Mouse (Mus musculus): ENCODE data around the gene Akna. TPM values are rescaled to one million over a fixed set of nuclear protein-coding genes. Genes with fewer than 3 reads are reported as not detected.

Akna gene
- polyA plus RNA-seq, 1 experiment, result 76.6 TPM

DNA sequence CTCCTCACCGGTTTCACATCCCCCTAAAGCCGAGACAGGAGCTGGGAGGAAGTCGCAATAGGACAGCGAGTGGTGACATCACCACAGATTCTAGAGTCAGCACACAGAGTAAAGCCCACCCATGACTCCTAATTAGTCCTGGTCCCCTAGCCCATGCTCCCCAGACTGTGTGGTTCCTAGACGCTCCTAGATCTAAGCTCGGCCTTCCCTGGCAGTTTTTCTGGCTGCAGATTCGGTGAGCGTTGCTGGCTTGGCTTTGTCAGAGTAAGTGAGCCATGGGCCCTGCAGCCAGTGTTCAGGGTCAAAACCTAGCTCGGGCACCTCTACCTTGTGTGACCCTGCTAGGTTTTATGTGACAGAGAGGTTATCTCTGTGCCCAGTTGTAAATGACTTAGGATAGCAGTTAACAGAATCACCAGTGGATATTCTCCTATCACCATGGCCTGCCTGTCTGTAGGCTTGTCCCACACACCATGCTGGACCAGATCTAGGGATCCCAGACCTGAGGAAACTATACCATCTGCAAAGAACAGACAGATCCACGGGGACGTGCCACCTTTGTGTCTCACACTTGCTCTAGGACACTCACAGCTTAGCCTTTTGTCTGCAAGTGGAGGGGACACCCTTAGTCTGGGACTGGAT, 13.1 kb downstream of the Akna start:
- H3K36me3 ChIP-seq (ENCODE audit: control insufficient read depth, insufficient read depth, low read length), result peaks cover 41% of the 10 kb centered on the region

DNA sequence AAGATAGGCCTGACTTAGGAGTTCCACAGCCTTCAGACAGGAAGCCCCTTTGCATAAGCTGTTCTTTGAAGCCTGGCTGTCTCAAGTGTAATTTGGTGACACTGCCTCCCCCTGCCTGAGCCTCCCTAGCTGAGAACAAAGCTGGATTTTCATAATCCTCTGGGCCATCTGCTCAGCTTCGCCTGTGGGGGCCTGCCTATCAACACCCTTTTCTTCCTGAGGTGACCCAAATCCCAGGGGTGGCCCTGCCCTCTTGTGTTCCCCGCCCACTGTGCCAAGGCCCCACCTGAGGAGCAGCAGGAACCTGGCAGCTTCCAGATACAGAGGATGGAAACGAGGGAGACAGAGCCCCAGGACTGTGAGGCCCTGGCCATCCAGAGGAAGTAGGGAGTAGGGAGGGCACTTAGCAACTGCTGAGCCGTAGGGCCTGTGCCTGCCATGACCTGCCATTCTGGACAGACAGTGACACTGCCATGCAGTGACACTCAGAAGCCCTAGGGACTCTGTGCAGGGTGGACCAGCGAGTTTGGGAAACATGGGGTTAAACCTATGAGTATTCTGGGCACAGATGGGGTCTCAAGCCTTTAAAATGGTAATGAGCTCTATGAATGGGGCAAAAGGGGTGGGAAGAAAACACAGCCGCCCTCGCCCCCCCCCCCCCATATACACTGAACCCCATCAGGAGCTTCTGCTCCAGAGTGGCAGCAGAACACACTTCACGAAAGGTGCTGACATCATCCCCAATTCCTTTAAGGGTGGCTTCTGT, 13.8 kb downstream of the Akna start:
- Histone ChIP-seq H3K4me1 (replicated peaks; ENCODE audit: control insufficient read depth, insufficient read depth, low read length) (peaks cover 81% of the 10 kb centered on the region), H3K27ac (ENCODE audit: control insufficient read depth, insufficient read depth, low read length) (peak overlapping the region; percentile 74), H3K27me3 (ENCODE audit: control insufficient read depth, insufficient read depth, low read length) (no peaks in the 10 kb centered on the region), H3K4me3 (ENCODE audit: control insufficient read depth, insufficient read depth, low read length) (no peak overlapping the region), H3K36me3 (ENCODE audit: control insufficient read depth, insufficient read depth, low read length) (peaks cover 38% of the 10 kb centered on the region)
- WGBS, result 51% methylated on average over 8 of the region's 8 CpGs
- DNase-seq, result peak; percentile 54
- TF ChIP-seq CTCF (IDR thresholded peaks at IDR 0.05; ENCODE audit: borderline replicate concordance, control insufficient read depth, extremely low read depth, insufficient read depth, low read length, poor library complexity) (no peak), POLR2A (IDR thresholded peaks at IDR 0.05; ENCODE audit: control insufficient read depth, extremely low read depth, insufficient read depth, low read length, poor library complexity) (no peak)

More for the DNA sequence above, 13.1 kb downstream of the Akna start:
- no peak for TF ChIP-seq CTCF (IDR thresholded peaks at IDR 0.05; ENCODE audit: borderline replicate concordance, control insufficient read depth, extremely low read depth, insufficient read depth, low read length, poor library complexity)
- no peak for TF ChIP-seq POLR2A (IDR thresholded peaks at IDR 0.05; ENCODE audit: control insufficient read depth, extremely low read depth, insufficient read depth, low read length, poor library complexity)
- DNase-seq, result no peak
- Histone ChIP-seq H3K27ac (ENCODE audit: control insufficient read depth, insufficient read depth, low read length) (peak overlapping the region; percentile 74), H3K4me3 (ENCODE audit: control insufficient read depth, insufficient read depth, low read length) (no peak overlapping the region), H3K4me1 (replicated peaks; ENCODE audit: control insufficient read depth, insufficient read depth, low read length) (peaks cover 86% of the 10 kb centered on the region), H3K27me3 (ENCODE audit: control insufficient read depth, insufficient read depth, low read length) (no peaks in the 10 kb centered on the region)
- 78% methylated on average over 11 of the region's 11 CpGs for WGBS

DNA sequence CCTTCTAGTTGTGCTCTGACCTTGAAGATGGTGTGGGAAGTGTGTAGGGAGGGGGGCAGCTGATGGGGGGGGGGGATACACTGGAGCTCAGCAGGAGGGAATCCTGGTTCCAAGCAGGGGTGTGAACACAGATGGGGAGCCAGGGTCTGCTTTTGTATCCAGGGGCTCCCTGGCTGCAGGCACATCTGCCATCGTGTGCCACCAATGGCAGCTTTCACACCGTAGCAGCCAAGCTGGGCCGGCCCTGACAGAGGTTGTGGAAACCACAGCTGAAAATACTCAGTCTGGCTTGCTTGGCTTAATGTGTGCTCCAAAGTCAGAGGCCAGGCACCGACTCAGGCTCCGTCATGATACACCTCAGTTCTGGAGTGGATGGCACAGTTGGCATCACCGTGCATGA, 15.1 kb downstream of the Akna start:
- Histone ChIP-seq H3K4me1 (replicated peaks; ENCODE audit: control insufficient read depth, insufficient read depth, low read length) (peaks cover 76% of the 10 kb centered on the region), H3K4me3 (ENCODE audit: control insufficient read depth, insufficient read depth, low read length) (no peak overlapping the region), H3K27me3 (ENCODE audit: control insufficient read depth, insufficient read depth, low read length) (no peaks in the 10 kb centered on the region), H3K36me3 (ENCODE audit: control insufficient read depth, insufficient read depth, low read length) (peaks cover 38% of the 10 kb centered on the region), H3K27ac (ENCODE audit: control insufficient read depth, insufficient read depth, low read length) (peak overlapping the region; percentile 14; the same call in 1 of the 2 replicates)
- TF ChIP-seq CTCF (IDR thresholded peaks at IDR 0.05; ENCODE audit: borderline replicate concordance, control insufficient read depth, extremely low read depth, insufficient read depth, low read length, poor library complexity) (no peak), POLR2A (IDR thresholded peaks at IDR 0.05; ENCODE audit: control insufficient read depth, extremely low read depth, insufficient read depth, low read length, poor library complexity) (no peak)
- 54% methylated on average over 6 of the region's 6 CpGs for WGBS
- DNase-seq, result no peak

DNA sequence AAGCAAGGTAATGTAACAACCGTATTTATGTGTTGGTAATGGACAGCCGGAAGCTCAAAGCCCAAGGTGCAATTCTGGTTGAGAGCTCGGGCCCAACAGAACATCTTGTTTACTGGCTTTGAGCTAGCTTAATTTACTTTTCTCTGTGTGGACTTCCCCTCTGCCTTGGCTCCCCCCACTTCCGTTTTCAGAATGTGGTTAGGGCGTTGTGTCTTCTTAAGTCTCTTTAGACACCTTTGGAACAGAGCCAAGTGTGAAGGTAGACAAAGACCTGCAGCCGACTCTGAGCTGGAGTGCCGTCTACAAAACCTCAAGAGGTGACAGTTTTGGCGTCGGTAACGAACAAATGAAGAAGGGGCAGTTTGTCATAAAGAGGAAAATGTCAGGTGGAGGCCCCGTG, 17.4 kb downstream of the Akna start:
- DNase-seq, result peak; percentile 84
- 2% methylated on average over 11 of the region's 11 CpGs for WGBS
- H3K4me1 ChIP-seq (replicated peaks; ENCODE audit: control insufficient read depth, insufficient read depth, low read length), result peaks cover 56% of the 10 kb centered on the region
- peak overlapping the region; percentile 61 for H3K4me3 ChIP-seq (ENCODE audit: control insufficient read depth, insufficient read depth, low read length)
- no peaks in the 10 kb centered on the region for H3K27me3 ChIP-seq (ENCODE audit: control insufficient read depth, insufficient read depth, low read length)
- H3K36me3 ChIP-seq (ENCODE audit: control insufficient read depth, insufficient read depth, low read length), result peaks cover 43% of the 10 kb centered on the region
- H3K27ac ChIP-seq (ENCODE audit: control insufficient read depth, insufficient read depth, low read length), result peak overlapping the region; percentile 95
- TF ChIP-seq CTCF (IDR thresholded peaks at IDR 0.05; ENCODE audit: borderline replicate concordance, control insufficient read depth, extremely low read depth, insufficient read depth, low read length, poor library complexity) (no peak), POLR2A (IDR thresholded peaks at IDR 0.05; ENCODE audit: control insufficient read depth, extremely low read depth, insufficient read depth, low read length, poor library complexity) (0 out of 2 replicates have a peak, but pooled peaks have one; percentile 41)

DNA sequence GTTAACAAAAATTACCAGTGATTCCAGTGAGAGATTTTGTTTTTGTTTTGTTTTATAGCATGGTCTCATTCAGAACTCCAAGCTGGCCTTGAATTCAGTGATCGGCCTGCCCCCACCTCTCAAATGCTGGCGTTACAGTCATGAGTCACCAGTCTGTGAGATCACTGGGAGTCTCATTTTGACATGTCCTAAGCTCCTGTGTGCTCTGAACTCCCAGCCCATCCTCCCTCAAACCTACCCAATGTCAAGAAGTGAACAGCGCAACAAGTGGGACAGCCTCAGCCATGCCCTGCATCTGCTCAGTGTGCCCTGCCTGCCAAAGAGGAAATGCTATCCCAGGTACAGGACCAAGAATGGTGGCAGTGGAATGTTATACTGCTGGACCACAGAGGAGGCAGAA, 17.9 kb downstream of the Akna start:
- 0 out of 2 replicates have a peak, but pooled peaks have one; percentile 18 for TF ChIP-seq POLR2A (IDR thresholded peaks at IDR 0.05; ENCODE audit: control insufficient read depth, extremely low read depth, insufficient read depth, low read length, poor library complexity)
- no peak for TF ChIP-seq CTCF (IDR thresholded peaks at IDR 0.05; ENCODE audit: borderline replicate concordance, control insufficient read depth, extremely low read depth, insufficient read depth, low read length, poor library complexity)
- Histone ChIP-seq H3K4me1 (replicated peaks; ENCODE audit: control insufficient read depth, insufficient read depth, low read length) (peaks cover 51% of the 10 kb centered on the region), H3K27ac (ENCODE audit: control insufficient read depth, insufficient read depth, low read length) (peak overlapping the region; percentile 95), H3K27me3 (ENCODE audit: control insufficient read depth, insufficient read depth, low read length) (no peaks in the 10 kb centered on the region), H3K4me3 (ENCODE audit: control insufficient read depth, insufficient read depth, low read length) (no peak overlapping the region), H3K36me3 (ENCODE audit: control insufficient read depth, insufficient read depth, low read length) (peaks cover 43% of the 10 kb centered on the region)
- DNase-seq, result no peak
- WGBS, result 77% methylated on average over 3 of the region's 3 CpGs

DNA sequence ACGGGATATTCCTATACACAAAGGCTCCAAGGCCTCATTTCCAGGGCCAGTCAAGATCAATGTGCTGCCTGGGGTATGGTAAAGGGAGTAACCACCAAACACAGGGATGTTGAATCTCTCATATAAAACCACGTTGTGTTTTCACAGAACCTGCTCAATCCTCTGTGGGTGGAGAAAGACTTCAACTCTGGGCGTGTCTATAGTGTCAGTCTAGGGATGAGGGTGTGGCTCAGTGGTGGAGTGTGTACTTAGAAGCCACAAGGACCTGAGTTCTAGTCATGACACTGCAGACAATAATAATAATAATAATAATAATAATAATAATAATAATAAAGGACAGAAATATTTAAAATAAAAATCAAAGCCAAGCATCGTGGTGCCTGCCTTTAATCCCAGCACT, 18.9 kb downstream of the Akna start:
- TF ChIP-seq CTCF (IDR thresholded peaks at IDR 0.05; ENCODE audit: borderline replicate concordance, control insufficient read depth, extremely low read depth, insufficient read depth, low read length, poor library complexity) (no peak), POLR2A (IDR thresholded peaks at IDR 0.05; ENCODE audit: control insufficient read depth, extremely low read depth, insufficient read depth, low read length, poor library complexity) (no peak)
- Histone ChIP-seq H3K36me3 (ENCODE audit: control insufficient read depth, insufficient read depth, low read length) (peaks cover 51% of the 10 kb centered on the region), H3K27me3 (ENCODE audit: control insufficient read depth, insufficient read depth, low read length) (no peaks in the 10 kb centered on the region), H3K4me1 (replicated peaks; ENCODE audit: control insufficient read depth, insufficient read depth, low read length) (peaks cover 41% of the 10 kb centered on the region), H3K4me3 (ENCODE audit: control insufficient read depth, insufficient read depth, low read length) (no peak overlapping the region), H3K27ac (ENCODE audit: control insufficient read depth, insufficient read depth, low read length) (no peak overlapping the region)
- DNase-seq, result no peak
- WGBS, result 80% methylated on average over 4 of the region's 4 CpGs

Data from thymus, adult 2 months (tissue).